Mouse (Mus musculus) forebrain, postnatal 0 days (tissue): Measurements from ENCODE around the gene Coro7. TPM values are rescaled to one million over a fixed set of nuclear protein-coding genes. Genes with fewer than 3 reads are reported as not detected.

ENCODE experiments used
- ATAC-seq: fragments of 200-750 bp; cut with Nextera tagmentation; 2 replicates; pipeline ENCODE4 v1.8.0; 2017; ENCODE audit warnings: mild to moderate bottlenecking, moderate library complexity
- DNase-seq: peaks from one replicate; pipeline ENCODE4 v3.0.0-alpha.2; 2015
- H3K27ac ChIP-seq: fragments of 300-500 bp; sonication (generic); 2 replicates; pipeline ENCODE4 v1.5.1; 2014; ENCODE audit warnings: low read depth, mild to moderate bottlenecking, antibody characterized with exemption, low read length, moderate library complexity, mixed read lengths
- H3K27me3 ChIP-seq: fragments of 300-500 bp; sonication (generic); 2 replicates; pipeline ENCODE4 v1.6.1; 2014; ENCODE audit warnings: mild to moderate bottlenecking, low read length, mixed read lengths; ENCODE audit not compliant: insufficient read depth
- H3K36me3 ChIP-seq: fragments of 300-500 bp; sonication (generic); 2 replicates; pipeline ENCODE4 v1.6.1; 2014; ENCODE audit warnings: mild to moderate bottlenecking, moderate library complexity; ENCODE audit not compliant: insufficient read depth
- H3K4me1 ChIP-seq: fragments of 300-500 bp; sonication (generic); 2 replicates; pipeline ENCODE4 v1.6.1; 2014; ENCODE audit warnings: antibody characterized with exemption; ENCODE audit not compliant: insufficient read depth
- H3K4me2 ChIP-seq: fragments of 300-500 bp; sonication (generic); 2 replicates; pipeline ENCODE4 v1.6.1; 2014; ENCODE audit warnings: low read depth, mild to moderate bottlenecking, moderate library complexity
- H3K4me3 ChIP-seq: fragments of 300-500 bp; sonication (generic); 2 replicates; pipeline ENCODE4 v1.5.1; 2014; ENCODE audit warnings: low read depth, low read length, mixed read lengths
- H3K9ac ChIP-seq: fragments of 300-500 bp; sonication (generic); 2 replicates; pipeline ENCODE4 v1.6.1; 2014; ENCODE audit warnings: mild to moderate bottlenecking
- H3K9me3 ChIP-seq: fragments of 300-500 bp; sonication (generic); 2 replicates; pipeline ENCODE4 v1.6.1; 2016; ENCODE audit warnings: low read length
- CTCF ChIP-seq: sonication (generic); IDR thresholded peaks from 2 replicates; pipeline ENCODE4 v1.5.1; 2016; ENCODE audit warnings: antibody characterized with exemption, control low read depth, low read depth
- WGBS: fragments of 180-500 bp; shearing (Covaris S2); extraction: QIAGEN DNeasy Blood & Tissue Kit; methylation state at CpG from one replicate; pipeline ENCODE4 v1.1.7; 2014; 5-methylcytosine and 5-hydroxymethylcytosine counted together
- polyA plus RNA-seq: library from polyadenylated mRNA; unstranded; fragments of >200 nt; fragmentation: Nextera tagmentation; extraction: Ambion mirVana; gene quantifications from 2 replicates; pipeline ENCODE4 v1.2.1, GENCODE M21; 2015
- total RNA-seq: library from RNA; depleted of rRNA; stranded (reverse); fragments of >200 nt; gene quantifications from 2 replicates; pipeline ENCODE4 v1.2.3, GENCODE M21; 2014

Coro7 gene
- total and polyA plus RNA-seq, 2 experiments from 2014 or later, result 24.9 to 29.3 TPM

GRCm38 (mm10) chr16:4608532-4609059 is 71.0 kb downstream of the Coro7 start:
- no peak overlapping the region for H3K9ac ChIP-seq
- no peaks in the 10 kb centered on the region for H3K4me1 ChIP-seq
- TF ChIP-seq CTCF, result no peak
- 89% methylated on average over 19 of the region's 19 CpGs for WGBS
- H3K27ac ChIP-seq, result no peak overlapping the region
- peaks cover 37% of the 10 kb centered on the region for H3K36me3 ChIP-seq
- H3K4me3 ChIP-seq, result no peak overlapping the region
- no peak overlapping the region for H3K4me2 ChIP-seq
- no peaks in the 10 kb centered on the region for H3K9me3 ChIP-seq
- H3K27me3 ChIP-seq, result no peaks in the 10 kb centered on the region
- ATAC-seq (no peak), DNase-seq (no peak)

- Histone ChIP-seq H3K27me3 (no peaks in the 10 kb centered on the region), H3K36me3 (peaks cover 31% of the 10 kb centered on the region), H3K4me2 (no peak overlapping the region), H3K9ac (no peak overlapping the region), H3K9me3 (no peaks in the 10 kb centered on the region), H3K4me1 (no peaks in the 10 kb centered on the region), H3K27ac (no peak overlapping the region), H3K4me3 (no peak overlapping the region)
- ATAC-seq, result peak; percentile 67
- peak; percentile 93 for TF ChIP-seq CTCF
- WGBS, result 53% methylated on average over 9 of the region's 9 CpGs
- DNase-seq, result peak; percentile 87
These were observed 71.6 kb downstream of the Coro7 start for GRCm38 (mm10) chr16:4607818-4608531.

GRCm38 (mm10) chr16:4606431-4607084 is 73.0 kb downstream of the Coro7 start:
- ATAC-seq, result no peak; the same call in 1 of the 2 replicates
- H3K4me3 ChIP-seq, result no peak overlapping the region
- WGBS, result 55% methylated on average over 5 of the region's 5 CpGs
- TF ChIP-seq CTCF, result peak; percentile 55
- DNase-seq, result peak; percentile 23
- H3K9ac ChIP-seq, result peak overlapping the region; percentile 22; the same call in 1 of the 2 replicates
- H3K4me2 ChIP-seq, result no peak overlapping the region
- H3K9me3 ChIP-seq, result no peaks in the 10 kb centered on the region
- no peak overlapping the region for H3K27ac ChIP-seq
- H3K27me3 ChIP-seq, result no peaks in the 10 kb centered on the region
- H3K36me3 ChIP-seq, result peaks cover 23% of the 10 kb centered on the region
- no peaks in the 10 kb centered on the region for H3K4me1 ChIP-seq

- Histone ChIP-seq H3K4me2 (no peak overlapping the region), H3K9ac (no peak overlapping the region), H3K27ac (no peak overlapping the region; the same call in 1 of the 2 replicates), H3K9me3 (no peaks in the 10 kb centered on the region), H3K4me3 (no peak overlapping the region), H3K27me3 (no peaks in the 10 kb centered on the region), H3K36me3 (peaks cover 13% of the 10 kb centered on the region), H3K4me1 (no peaks in the 10 kb centered on the region)
- ATAC-seq (no peak), DNase-seq (no peak)
- no peak for TF ChIP-seq CTCF
- WGBS, result 44% methylated on average over 13 of the region's 13 CpGs
These were observed 74.0 kb downstream of the Coro7 start for GRCm38 (mm10) chr16:4605514-4606131.

GRCm38 (mm10) chr16:4604293-4604837 is 75.2 kb downstream of the Coro7 start:
- Histone ChIP-seq H3K36me3 (0 out of 2 replicates have a peak, but pooled peaks cover 6% of the 10 kb centered on the region), H3K9ac (no peak overlapping the region), H3K27ac (no peak overlapping the region), H3K9me3 (no peaks in the 10 kb centered on the region), H3K4me2 (no peak overlapping the region), H3K27me3 (no peaks in the 10 kb centered on the region), H3K4me1 (no peaks in the 10 kb centered on the region), H3K4me3 (no peak overlapping the region)
- DNase-seq (no peak), ATAC-seq (no peak)
- no peak for TF ChIP-seq CTCF
- WGBS, result 72% methylated on average over 11 of the region's 11 CpGs

GRCm38 (mm10) chr16:4603453-4603837 is 76.1 kb downstream of the Coro7 start:
- Histone ChIP-seq H3K36me3 (0 out of 2 replicates have a peak, but pooled peaks cover under 1% of the 10 kb centered on the region), H3K4me1 (peaks cover 4% of the 10 kb centered on the region), H3K9ac (no peak overlapping the region), H3K27ac (no peak overlapping the region), H3K4me3 (no peak overlapping the region), H3K9me3 (no peaks in the 10 kb centered on the region), H3K4me2 (no peak overlapping the region), H3K27me3 (no peaks in the 10 kb centered on the region)
- ATAC-seq (no peak), DNase-seq (no peak)
- TF ChIP-seq CTCF, result no peak
- WGBS, result 73% methylated on average over 1 of the region's 1 CpGs
